Mouse (Mus musculus) kidney, postnatal 25 days (tissue): ENCODE measurements around the gene Bicc1.

Experiments
- DNase-seq, 2 experiments: peaks; one replicate each; pipeline ENCODE4 v3.0.0; 2021; ENCODE audit warnings: mixed read lengths in 2 of 2

The Bicc1 gene

DNA sequence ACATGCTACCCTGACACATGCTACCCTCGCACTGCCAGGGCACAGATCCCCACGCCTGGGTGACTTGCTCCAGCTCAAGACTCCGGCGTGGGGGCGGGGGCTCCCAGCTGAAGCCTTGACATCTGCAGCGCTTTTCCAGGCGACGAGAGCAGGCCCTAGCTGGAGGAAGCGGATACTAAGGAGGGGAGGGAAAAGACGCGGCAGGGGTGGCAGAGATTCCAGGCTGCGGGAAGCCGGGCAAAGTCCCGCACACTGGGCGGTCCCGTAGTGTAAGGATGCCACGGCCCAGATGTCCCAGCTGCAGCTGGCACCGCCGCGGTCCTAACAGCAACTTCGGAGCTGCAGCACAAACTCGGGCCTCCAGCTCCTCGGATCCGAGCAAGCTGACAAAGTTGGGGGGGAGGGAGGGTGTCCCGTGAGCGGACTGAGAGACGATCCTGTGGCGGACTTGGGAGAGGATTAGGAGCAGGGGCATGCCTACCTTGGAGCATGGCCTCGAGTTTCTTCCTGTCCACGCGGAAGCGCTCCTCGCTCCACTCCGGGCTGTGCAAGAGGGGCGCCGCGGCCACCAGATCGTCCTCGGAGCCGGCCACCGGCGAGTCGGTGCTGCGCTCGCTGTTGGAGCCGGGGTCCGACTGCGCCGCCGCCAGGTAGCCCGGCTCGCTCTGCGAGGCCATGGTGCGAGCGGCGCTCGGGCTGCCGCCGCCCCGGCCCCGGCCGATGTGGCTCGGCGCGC, 392 bp downstream of the Bicc1 start:
- DNase-seq, result peak; percentile 89 to 92

DNA sequence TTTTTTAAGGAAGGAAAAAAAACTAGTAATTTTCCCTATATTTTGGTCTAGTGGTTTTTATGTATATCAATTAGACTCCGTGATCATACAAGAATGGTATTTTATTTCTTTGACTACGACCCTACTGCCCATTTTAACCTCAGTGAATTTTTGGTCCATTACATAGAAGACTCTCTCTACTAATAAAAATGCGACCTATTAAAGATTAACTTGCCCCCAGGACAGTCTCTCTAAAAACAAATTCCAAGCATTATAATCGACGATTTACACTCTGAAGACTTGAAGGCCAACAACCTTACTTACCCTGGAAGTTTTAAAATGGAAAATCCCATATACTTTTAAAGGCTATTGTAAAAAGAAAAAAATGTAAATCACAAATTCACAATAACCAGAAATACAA, 2.9 kb downstream of the Bicc1 start:
- no peak for DNase-seq

DNA sequence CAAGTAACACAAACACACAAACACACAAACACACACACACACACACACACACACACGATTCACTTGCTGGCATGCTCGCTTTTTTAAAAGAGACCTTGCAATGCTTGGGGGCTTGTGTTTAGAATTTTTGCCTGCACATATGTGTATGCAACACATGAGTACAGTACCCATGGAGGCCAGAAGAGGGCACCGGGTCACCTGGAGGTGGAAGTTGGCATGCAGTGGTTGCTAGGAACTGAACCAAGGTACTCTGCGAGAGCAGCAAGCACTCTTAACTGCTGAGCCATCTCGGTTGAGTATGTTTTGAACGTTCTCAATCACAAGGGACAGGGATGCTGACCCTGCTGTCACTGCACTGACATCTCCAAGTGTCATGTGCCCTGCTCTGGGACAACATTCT, 5.9 kb downstream of the Bicc1 start:
- DNase-seq, result no peak

DNA sequence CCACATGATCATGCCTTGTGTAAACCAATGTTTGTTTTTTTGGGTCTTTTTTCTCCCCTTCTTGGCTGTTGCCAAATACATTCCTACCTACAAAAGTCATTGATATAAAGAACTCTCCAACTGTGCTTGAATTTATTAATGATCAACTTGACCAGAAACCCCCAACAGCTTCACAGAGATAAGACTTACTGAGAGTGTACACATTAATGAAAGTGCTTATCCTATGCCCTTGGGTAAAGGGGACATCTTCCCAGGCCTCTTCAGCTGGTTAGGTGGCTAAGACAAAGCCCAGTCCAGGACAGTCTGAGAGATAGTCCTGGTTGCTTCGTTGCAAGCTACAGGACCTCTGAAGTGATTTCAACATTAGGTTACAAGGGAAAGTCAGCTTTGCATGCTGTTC, 6.4 kb downstream of the Bicc1 start:
- DNase-seq, result no peak

DNA sequence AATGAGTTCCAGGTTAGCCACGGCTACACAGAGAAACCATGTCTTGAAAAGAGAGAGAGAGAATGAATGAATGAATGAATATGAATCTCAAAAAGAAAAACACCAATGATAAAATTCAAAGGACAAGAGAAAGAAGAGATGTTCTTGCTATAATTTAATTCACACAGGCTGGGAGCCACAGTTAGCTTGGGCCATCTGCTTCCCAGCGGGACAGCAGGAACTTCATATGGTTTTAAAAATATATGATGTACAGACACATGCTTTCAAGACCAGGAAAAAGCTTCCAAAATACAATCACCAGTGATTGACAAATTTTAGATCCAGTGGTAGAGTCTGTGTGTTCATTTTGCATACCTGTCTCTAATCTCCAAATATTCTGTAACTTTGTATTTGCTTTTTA, 9.0 kb downstream of the Bicc1 start:
- no peak for DNase-seq

DNA sequence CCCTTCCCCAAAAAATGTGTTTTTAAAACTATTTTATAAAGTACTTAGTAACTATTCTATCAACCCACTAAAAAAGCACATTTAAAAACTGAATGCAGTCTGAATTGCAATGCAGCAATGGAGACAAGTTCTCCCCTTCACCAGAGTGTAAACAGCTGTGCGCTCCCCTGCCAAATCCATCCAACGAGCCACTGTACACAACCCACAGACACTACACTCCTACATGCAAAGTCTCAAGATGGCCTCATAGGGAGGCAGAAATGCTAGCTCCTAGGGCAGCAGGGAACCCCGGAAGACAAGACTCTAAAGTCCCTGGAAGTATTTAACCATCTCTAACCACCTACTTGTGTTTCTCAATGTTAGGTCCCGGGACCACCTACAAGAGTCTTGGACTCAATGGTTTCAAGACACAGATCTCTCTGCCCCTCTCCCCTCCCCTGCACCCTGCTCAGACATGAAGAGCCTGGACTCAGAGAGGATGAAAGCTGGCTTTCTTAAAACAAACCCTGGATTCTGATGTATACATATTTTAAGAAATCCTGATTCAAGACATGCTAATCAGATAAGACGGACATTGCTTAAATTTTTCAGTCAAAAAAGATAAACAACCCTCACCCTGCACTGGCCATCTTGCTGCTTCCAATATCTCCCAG, 10.4 kb downstream of the Bicc1 start:
- DNase-seq, result no peak

DNA sequence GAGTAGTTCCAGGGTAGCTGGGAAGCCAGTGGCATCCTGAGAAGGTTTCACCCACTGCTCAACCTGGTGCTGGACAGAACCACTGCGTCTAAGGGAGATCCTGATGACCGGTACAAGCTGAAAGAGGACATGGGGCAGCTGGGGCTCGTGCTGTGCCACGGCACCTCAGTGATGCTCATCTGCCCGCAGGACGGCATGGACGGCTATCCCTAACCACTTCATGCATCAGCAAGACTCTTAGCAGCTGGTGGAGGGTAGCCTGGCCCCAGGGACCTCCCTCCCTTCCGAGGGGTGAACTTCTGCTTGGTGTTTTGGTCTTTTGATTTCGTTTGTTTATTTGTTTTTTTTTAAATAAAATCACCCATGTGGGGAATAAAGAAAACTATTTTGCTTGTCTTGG, 11.3 kb downstream of the Bicc1 start:
- no peak for DNase-seq

DNA sequence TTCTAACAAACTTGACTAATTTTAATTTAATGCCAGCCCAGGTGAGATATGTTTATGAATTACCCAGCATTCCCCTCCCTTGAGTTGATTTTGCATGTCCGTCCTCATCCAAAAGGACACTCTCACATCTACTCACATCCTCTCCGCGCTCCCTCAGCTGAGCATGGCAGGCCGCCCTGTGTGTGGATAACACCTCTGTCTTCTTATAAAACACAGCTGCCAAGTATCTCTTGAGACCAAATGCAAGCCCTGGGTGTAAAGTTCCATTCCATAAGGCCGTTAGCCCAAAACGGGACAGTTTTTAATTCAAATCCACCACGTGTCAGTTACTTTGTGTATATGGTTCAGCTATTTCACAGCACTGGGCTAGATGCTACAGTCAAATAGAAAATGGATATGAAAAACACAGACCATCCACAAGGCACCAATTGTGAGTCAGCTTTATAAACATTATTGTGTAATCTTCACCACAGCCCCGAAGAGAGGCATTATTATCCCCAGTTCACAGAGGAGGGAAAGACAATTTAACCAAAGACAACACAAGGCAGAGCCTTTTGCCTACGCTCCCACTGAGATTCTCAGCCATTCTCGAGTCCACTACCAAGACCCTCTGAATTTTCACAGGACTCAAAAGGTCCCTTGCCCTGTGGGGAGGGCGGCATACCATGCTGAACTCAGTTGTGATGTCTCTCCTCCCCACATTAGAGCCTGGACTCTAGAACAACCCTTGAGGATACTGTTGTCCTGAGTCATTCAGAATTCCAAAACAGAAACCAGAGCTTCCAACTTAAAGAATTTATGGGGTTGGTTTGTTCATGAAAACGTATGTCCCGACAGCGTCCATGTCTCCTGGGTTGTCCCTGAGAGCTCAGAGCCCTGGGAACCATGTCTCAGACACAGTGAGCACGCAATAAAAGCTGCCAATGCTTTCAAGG, 12.6 kb downstream of the Bicc1 start:
- no peak for DNase-seq

DNA sequence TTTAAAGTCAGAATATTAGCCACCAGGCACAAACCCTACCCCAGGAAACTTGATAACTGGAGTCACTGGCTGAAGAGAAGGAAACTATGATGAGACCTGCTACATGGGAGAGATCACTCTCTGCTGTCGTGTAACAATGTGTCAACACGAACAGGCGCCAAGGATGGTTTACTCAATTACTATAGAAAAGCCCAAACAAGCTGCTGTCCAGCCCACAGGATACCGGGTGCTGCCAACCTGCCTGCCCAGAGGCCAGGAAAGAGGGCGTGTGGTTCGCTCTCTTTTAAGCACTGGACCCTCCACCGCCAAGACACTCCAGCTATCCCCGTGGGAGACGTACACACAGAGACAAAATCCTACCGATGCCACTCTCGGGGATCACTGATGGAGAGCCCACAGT, 13.7 kb downstream of the Bicc1 start:
- no peak for DNase-seq

DNA sequence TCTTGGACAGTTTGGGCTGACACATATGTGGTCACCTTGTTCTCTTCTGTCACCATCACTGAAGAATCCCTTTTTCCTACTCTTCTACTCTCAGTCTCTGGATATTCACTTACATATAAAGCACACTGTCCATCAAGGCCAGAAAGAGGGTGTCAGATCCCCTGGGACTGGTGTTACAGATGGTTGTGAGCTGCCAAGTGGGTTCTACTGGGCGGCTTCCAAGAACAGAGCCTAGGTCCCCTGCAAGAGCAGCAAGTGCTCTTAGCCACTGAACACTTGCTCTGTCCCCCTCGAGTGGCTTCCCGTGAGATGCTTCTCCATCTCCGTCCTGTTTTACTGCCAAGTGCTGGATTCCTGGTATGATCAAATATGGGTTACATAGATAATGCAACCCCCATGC, 15.3 kb downstream of the Bicc1 start:
- no peak for DNase-seq

DNA sequence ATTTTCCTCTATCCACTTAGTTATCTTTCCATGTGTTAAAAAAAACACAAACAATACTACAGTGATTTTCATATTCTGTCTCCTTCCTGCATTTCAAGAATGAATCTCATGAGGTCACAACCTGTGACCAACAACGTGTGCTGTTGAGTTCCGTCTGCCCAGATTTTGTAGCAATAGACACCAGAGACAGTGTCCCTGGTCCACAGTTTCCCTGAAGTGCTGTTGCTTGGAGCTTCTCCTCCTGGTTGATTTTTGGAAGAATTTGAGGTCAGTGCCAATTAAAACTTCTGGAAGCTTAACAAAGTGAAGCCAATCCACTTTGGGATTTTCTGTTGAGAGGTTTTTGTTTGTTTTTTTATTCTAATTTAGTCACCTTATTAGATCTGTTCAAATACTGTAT, 16.9 kb downstream of the Bicc1 start:
- no peak for DNase-seq

DNA sequence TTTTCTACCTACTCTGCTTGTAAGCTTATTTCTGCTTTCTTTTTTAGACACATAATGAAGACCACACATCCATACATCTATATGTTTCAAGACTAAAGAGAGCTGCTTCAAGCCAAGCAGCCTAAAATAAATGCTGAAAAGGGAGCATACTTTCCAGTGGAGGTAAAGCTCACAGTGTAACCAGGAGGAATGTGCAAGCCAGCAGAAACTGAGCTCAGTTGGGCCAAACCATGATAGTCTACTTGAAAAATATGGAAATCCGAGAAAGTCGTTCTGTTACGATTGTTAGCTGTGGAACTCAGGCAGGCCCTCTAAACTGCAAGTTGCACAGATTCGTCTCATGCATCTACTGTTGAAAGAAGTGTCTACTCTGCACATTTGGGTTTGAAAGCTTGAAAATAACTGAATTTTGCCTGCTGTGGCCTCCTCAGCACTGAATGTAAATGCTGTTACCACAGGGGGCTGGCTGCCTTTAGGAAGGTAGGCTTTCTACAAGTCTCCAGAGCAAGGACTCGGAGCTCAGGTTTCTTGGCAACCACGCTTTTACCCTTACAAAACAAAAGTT, 19.1 kb downstream of the Bicc1 start:
- DNase-seq, result no peak

DNA sequence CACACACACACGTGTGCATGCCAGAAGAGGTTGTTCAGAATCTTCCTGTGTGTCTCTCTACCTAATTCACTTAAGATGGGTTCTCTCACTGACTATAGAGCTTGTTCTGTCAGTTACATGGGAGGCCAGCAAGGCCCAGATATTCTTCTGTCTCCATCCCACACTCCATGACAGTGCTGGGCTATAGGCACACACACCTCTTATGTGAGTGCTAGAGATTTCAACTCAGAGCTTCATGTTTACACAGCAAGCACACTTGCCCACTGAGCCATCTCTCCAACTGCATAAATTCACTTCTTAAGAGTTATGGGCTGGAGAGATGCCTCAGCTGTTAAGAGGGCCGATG, 20.7 kb downstream of the Bicc1 start:
- no peak for DNase-seq

DNA sequence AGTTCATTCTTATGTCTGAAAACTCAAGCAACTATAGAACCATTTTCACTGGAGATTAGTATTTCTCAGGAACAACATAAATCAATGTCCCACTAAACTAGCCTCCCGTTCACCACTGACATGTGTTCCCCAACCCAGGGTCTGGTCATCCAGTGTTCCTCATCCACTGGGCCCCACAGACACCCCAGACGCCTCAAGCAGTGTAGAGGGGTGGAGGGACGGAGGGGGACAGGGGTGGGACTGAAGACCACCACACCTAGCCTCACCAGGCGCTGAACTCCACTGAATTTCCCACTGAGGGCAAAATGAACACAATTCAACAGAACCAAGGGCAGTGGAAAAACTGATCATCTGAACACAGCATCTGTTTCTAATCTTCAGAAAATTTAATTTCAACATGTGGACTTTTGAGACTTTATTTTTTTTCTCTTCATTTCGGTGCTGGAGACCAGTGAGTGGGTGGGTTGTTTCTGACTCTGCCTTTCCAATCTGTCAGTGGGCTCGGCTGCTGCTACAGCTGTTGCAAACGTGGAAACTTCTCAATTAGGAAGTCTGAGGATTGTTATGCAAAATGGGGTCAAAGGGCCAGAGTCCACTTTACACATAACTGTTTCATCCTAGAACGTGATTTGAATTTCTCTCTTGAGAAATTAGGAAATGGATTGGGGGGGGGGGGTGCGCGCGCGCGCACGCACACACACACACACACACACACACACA, 21.2 kb downstream of the Bicc1 start:
- DNase-seq, result peak in 1 of 2 experiments; percentile 45

DNA sequence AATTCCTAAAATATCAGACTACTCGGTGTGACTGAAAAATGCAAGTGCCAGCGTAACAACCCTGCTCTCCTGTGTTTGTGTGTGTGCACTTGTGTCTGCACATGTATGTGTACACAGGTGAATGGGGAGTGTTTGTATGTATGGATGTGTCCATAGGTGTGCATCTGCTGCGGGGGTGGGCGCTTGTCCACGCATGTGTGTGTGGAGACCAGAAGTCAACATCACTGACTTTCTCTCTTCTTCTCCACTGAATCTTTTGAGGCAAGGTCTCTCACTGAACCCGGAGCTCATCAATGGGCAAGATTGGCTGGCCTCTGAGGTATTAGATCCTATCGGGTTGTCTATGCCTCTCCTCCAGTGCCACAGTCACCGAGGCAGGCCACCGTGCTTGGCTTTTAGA, 21.9 kb downstream of the Bicc1 start:
- DNase-seq, result no peak

DNA sequence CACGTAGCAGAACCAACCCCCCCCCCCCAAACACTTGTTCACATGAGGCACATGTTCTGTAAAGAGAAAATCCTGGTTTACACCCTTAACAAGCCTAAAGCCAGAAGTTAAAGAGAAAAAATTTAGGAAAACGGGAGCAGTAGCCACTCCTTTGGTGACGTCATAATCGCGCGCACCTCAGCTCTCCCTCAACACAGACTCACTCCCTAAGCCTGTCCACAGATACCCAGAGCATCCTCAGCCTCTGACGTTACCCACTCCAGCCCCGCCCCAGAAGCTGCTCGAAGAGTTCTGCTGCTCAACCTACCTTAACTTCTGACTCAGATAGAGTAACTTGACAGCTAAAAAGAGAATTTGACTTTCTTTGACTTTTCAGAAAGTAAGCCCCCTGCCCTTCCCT, 28.2 kb downstream of the Bicc1 start:
- DNase-seq, result no peak

DNA sequence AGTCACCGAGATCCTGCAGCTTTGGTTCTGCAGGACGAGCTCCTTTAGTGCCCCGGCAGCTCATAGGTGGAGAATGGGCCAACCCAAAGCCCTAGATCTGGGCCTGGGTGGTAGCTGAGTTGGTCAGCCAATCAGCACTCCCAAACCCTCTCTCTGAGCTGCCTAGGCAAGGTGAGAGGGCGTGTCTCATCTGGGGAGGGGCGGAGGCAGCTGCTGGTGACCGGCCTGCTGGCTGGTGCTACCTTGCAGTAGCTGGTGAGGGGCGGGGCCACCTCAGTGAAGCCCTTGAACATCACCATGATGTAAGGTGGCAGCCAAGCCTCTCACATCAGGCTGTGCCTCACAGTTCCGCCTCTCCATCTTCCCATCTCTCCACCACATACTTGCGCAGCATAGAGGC, 29.2 kb downstream of the Bicc1 start:
- DNase-seq, result peak; percentile 71 to 86

DNA sequence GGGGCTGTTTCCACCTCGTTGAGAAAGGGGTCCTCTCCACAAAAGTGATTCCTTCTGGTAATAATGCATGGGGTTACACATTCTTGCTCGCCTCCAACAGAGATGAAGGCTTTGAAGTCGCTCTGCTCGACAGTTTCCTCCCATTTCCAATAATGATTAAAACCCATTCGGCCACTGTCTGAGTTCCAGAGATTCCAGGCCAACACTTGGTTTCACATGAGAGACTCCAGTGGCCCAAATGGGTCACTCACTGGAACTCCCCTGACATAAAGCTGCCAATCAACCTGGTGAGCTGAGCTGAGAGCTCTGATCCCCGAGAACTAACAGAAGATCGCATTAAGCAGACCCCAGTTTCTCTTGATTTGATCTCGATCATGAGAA, 31.6 kb downstream of the Bicc1 start:
- DNase-seq, result peak; percentile 68 to 78

DNA sequence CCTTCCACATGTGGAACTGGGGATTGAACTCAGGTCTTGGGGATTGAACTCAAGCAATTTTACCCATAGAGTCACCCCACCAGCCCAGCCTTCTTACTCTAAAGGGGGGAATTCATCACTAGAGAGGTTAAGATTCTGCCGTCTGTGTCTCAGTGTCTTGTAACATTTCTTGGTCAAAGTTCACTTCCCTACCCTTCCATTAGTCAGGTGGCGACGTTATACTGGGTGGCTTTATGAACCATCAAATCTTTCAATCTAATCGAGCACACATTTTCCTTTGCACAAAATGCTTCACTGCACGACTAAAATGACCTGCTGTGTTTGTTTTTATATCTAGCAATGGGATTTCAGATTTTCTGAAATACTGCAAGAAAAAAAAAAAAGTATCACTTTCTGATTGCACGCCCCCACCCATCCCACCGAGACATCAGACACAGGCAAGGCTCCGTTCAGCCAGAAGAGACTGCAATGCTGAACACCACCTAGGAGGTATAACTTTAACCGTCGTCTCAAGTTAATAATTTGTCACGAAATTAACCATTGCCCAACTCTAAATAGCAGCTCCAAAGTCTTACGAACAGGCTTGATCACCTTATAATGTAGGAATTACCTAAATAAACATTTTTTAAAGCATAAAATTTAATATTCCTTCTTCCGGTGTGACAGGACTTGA, 32.1 kb downstream of the Bicc1 start:
- DNase-seq, result peak; percentile 51 to 65

DNA sequence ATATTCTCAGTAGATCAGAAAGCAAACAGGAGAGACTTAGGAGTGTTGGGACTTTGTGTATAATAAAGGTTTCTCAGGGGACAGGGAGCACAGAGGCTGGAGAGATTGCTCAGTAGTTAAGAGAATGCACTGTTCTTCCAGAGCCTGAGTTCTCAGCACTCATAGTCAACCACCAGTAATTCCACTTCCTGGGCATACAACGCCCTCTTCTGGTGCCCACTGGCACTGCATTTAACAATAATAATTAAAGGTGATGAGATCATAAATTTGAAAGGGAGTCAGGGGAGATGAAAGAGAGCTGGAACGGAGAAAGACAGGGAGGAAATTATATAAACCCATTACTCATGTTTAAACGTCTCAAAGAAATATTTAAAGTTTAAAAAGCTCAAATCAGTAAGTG, 35.5 kb downstream of the Bicc1 start:
- DNase-seq, result no peak

DNA sequence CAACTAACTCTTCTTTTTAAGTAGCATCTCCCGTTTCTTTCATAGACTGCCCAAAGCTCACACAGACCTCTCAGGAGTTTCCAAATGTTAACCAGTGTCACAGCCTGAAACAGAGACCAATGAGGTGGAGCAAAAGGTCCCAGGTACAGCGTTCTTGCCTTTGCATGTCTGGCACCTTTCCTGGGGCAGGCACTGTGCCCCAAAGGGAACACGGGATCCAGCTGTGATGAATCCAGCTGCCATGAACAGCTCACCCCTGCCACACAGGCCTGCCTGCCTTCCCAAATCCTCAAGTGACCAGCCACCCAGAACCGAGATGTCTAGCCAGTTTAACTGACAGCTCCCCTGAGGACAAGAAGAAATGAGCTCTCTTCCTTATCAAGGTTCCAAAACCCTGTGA, 36.1 kb downstream of the Bicc1 start:
- peak; percentile 66 to 76 for DNase-seq

DNA sequence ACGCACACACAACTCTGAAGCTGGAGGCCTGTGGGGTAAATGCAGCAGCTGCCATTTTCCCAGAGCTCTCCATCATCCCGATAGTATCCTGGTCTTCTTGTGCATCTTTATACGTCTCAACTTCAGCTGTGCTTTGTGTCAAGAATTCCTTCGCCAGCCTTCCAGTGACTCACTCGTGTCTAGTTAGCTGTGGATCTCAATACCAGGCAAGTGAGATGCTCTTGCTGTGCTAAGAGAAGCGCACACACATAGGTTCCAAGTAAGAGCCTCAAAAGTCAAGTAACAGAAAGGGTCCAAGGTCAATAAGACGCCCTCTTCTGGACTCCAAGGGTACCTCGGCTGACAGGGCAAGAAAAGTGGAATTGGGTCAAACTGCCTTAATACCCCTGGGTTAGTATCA, 37.0 kb downstream of the Bicc1 start:
- DNase-seq, result no peak
